Mouse (Mus musculus) midbrain, embryonic 14.5 days (tissue): ENCODE measurements at regions not wholly inside any gene's neighbourhood (a gene's known extent, or its start where the extent isn't known, plus 50 kb on each side); places are given as distances from the start of the nearest gene placed in this dataset.
"Not testable (repeated sequence)": the region's sequence is repeated elsewhere in the genome, so short reads cannot be mapped to it uniquely, and the experiment has no call there.

Experiments
- ATAC-seq: fragments of 200-750 bp; cut with Nextera tagmentation; 2 replicates; pipeline ENCODE4 v1.8.0; 2017; ENCODE audit warnings: moderate number of reproducible peaks, moderate library complexity; ENCODE audit not compliant: low FRiP score, low TSS enrichment
- DNase-seq: peaks from one replicate; pipeline ENCODE4 v3.0.0-alpha.2; 2015
- H3K27ac ChIP-seq: fragments of 300-500 bp; sonication (generic); replicated peaks from 2 replicates; pipeline ENCODE4 v1.5.1; 2014; ENCODE audit warnings: mild to moderate bottlenecking, low read depth, low read length, moderate library complexity
- H3K27me3 ChIP-seq: fragments of 300-500 bp; sonication (generic); 2 replicates; pipeline ENCODE4 v1.6.1; 2014; ENCODE audit warnings: low read length, control low read depth, mixed read lengths; ENCODE audit not compliant: control insufficient read depth, insufficient read depth
- H3K36me3 ChIP-seq: fragments of 300-500 bp; sonication (generic); 2 replicates; pipeline ENCODE4 v1.6.1; 2014; ENCODE audit warnings: low read length, control low read depth; ENCODE audit not compliant: control insufficient read depth, insufficient read depth
- H3K4me1 ChIP-seq: fragments of 300-500 bp; sonication (generic); 2 replicates; pipeline ENCODE4 v1.6.1; 2014; ENCODE audit warnings: mild to moderate bottlenecking, antibody characterized with exemption, low read length, control low read depth; ENCODE audit not compliant: control insufficient read depth, insufficient read depth
- H3K4me2 ChIP-seq: fragments of 300-500 bp; sonication (generic); 2 replicates; pipeline ENCODE4 v1.6.1; 2014; ENCODE audit warnings: mild to moderate bottlenecking, low read length, moderate library complexity
- H3K4me3 ChIP-seq: fragments of 300-500 bp; sonication (generic); replicated peaks from 2 replicates; pipeline ENCODE4 v1.5.1; 2014; ENCODE audit warnings: low read depth, low read length
- H3K9ac ChIP-seq: fragments of 300-500 bp; sonication (generic); replicated peaks from 2 replicates; pipeline ENCODE4 v1.6.1; 2014; ENCODE audit warnings: mild to moderate bottlenecking, low read length, moderate library complexity
- H3K9me3 ChIP-seq: fragments of 300-500 bp; sonication (generic); 2 replicates; pipeline ENCODE4 v1.6.1; 2016; ENCODE audit warnings: low read length, control low read depth, mixed read lengths; ENCODE audit not compliant: control insufficient read depth
- WGBS: fragments of 180-500 bp; shearing (Covaris S2); extraction: QIAGEN DNeasy Blood & Tissue Kit; methylation state at CpG from one replicate; pipeline ENCODE4 v1.1.7; 2014; 5-methylcytosine and 5-hydroxymethylcytosine counted together

GRCm38 (mm10) chr13:111914348-111914913 lies 105.6 kb upstream of the Map3k1 start:
- ATAC-seq: no peak
- Histone ChIP-seq H3K4me2 (no peak overlapping the region), H3K4me3 (no peak overlapping the region), H3K4me1 (0 out of 2 replicates have a peak, but pooled peaks cover 8% of the 10 kb centered on the region), H3K9ac (no peak overlapping the region), H3K36me3 (no peaks in the 10 kb centered on the region), H3K27ac (no peak overlapping the region), H3K9me3 (no peaks in the 10 kb centered on the region), H3K27me3 (no peaks in the 10 kb centered on the region)
- 37% methylated on average over 5 of the region's 5 CpGs for WGBS
- no peak for DNase-seq

- H3K9me3 ChIP-seq, H3K4me1 ChIP-seq, ATAC-seq, DNase-seq, H3K4me2 ChIP-seq, H3K27ac ChIP-seq, H3K9ac ChIP-seq, H3K27me3 ChIP-seq, H3K36me3 ChIP-seq, H3K4me3 ChIP-seq: not testable (repeated sequence)
- 83% methylated on average over 11 of the region's 11 CpGs for WGBS
These were observed 110.6 kb upstream of the Map3k1 start for GRCm38 (mm10) chr13:111919417-111919816.

GRCm38 (mm10) chr13:111920534-111920933 lies 111.7 kb upstream of the Map3k1 start:
- no peak for DNase-seq
- no peaks in the 10 kb centered on the region for H3K9me3 ChIP-seq
- no peak overlapping the region for H3K4me3 ChIP-seq
- no peaks in the 10 kb centered on the region for H3K36me3 ChIP-seq
- H3K4me1 ChIP-seq: no peaks in the 10 kb centered on the region
- H3K27me3 ChIP-seq: no peaks in the 10 kb centered on the region
- H3K4me2 ChIP-seq: no peak overlapping the region
- WGBS: 91% methylated on average over 2 of the region's 2 CpGs
- no peak for ATAC-seq
- no peak overlapping the region for H3K27ac ChIP-seq
- no peak overlapping the region for H3K9ac ChIP-seq

- H3K27me3 ChIP-seq: no peaks in the 10 kb centered on the region
- no peak overlapping the region for H3K27ac ChIP-seq
- no peaks in the 10 kb centered on the region for H3K4me1 ChIP-seq
- DNase-seq: no peak
- no peaks in the 10 kb centered on the region for H3K36me3 ChIP-seq
- H3K9ac ChIP-seq: no peak overlapping the region
- WGBS: 87% methylated on average over 5 of the region's 5 CpGs
- H3K9me3 ChIP-seq: no peaks in the 10 kb centered on the region
- no peak overlapping the region for H3K4me3 ChIP-seq
- no peak overlapping the region for H3K4me2 ChIP-seq
- no peak for ATAC-seq
These were observed 112.6 kb upstream of the Map3k1 start for GRCm38 (mm10) chr13:111921142-111922035.

GRCm38 (mm10) chr13:111925349-111925748 lies 116.6 kb upstream of the Map3k1 start:
- no peaks in the 10 kb centered on the region for H3K9me3 ChIP-seq
- ATAC-seq (no peak), DNase-seq (no peak)
- H3K4me1 ChIP-seq: no peaks in the 10 kb centered on the region
- H3K4me2 ChIP-seq: no peak overlapping the region
- no peaks in the 10 kb centered on the region for H3K27me3 ChIP-seq
- H3K4me3 ChIP-seq: no peak overlapping the region
- 90% methylated on average over 7 of the region's 7 CpGs for WGBS
- no peak overlapping the region for H3K27ac ChIP-seq
- H3K36me3 ChIP-seq: no peaks in the 10 kb centered on the region
- no peak overlapping the region for H3K9ac ChIP-seq

- no peak for ATAC-seq
- no peaks in the 10 kb centered on the region for H3K36me3 ChIP-seq
- H3K4me3 ChIP-seq: no peak overlapping the region
- H3K9ac ChIP-seq: no peak overlapping the region
- WGBS: 77% methylated on average over 8 of the region's 8 CpGs
- H3K9me3 ChIP-seq: no peaks in the 10 kb centered on the region
- no peaks in the 10 kb centered on the region for H3K4me1 ChIP-seq
- no peak overlapping the region for H3K4me2 ChIP-seq
- DNase-seq: peak; percentile 17
- H3K27me3 ChIP-seq: no peaks in the 10 kb centered on the region
- H3K27ac ChIP-seq: no peak overlapping the region
These were observed 118.0 kb upstream of the Map3k1 start for GRCm38 (mm10) chr13:111926801-111927200.

GRCm38 (mm10) chr13:111927489-111927888 lies 118.7 kb upstream of the Map3k1 start:
- 71% methylated on average over 3 of the region's 3 CpGs for WGBS

GRCm38 (mm10) chr13:111928636-111929544 lies 120.1 kb upstream of the Map3k1 start:
- no peak for ATAC-seq

More at GRCm38 (mm10) chr13:111927489-111927888, 118.7 kb upstream of the Map3k1 start:
- H3K27me3 ChIP-seq: no peaks in the 10 kb centered on the region
- H3K9ac ChIP-seq: no peak overlapping the region
- no peak overlapping the region for H3K27ac ChIP-seq
- no peak overlapping the region for H3K4me2 ChIP-seq
- no peaks in the 10 kb centered on the region for H3K36me3 ChIP-seq
- no peak overlapping the region for H3K4me3 ChIP-seq
- ATAC-seq: no peak
- no peaks in the 10 kb centered on the region for H3K9me3 ChIP-seq
- no peaks in the 10 kb centered on the region for H3K4me1 ChIP-seq
- no peak for DNase-seq

More at GRCm38 (mm10) chr13:111928636-111929544, 120.1 kb upstream of the Map3k1 start:
- H3K4me2 ChIP-seq: no peak overlapping the region
- no peaks in the 10 kb centered on the region for H3K9me3 ChIP-seq
- H3K27ac ChIP-seq: no peak overlapping the region
- no peaks in the 10 kb centered on the region for H3K27me3 ChIP-seq
- H3K4me3 ChIP-seq: no peak overlapping the region
- H3K4me1 ChIP-seq: no peaks in the 10 kb centered on the region
- no peak overlapping the region for H3K9ac ChIP-seq
- no peak for DNase-seq
- 92% methylated on average over 9 of the region's 9 CpGs for WGBS
- no peaks in the 10 kb centered on the region for H3K36me3 ChIP-seq
